Mouse (Mus musculus): ENCODE measurements at regions not wholly inside any gene's neighbourhood (a gene's known extent, or its start where the extent isn't known, plus 50 kb on each side); places are given as distances from the start of the nearest gene placed in this dataset.

DNA sequence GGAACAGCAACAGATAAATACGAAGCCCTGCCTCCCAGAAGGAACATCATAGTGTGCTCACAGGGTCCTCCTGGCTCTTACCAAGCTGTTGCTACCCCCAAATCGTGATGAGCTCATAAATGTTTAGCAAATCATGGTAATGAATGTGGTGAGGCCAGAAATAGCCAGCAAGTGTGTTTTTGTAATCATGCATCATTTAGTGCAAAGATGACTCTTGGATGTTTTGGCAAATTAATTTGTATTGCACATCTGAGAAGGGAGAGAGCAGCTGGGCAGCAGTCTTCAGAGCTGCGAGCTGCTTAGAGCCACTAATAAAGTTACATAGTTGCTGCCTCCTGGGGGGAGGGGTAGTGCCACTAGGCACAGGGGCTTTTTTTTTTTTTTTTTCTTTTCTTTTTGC is 79.8 kb upstream of the 4930583I09Rik start:
- DNase-seq (ENCODE audit: low spot score): no peak

DNA sequence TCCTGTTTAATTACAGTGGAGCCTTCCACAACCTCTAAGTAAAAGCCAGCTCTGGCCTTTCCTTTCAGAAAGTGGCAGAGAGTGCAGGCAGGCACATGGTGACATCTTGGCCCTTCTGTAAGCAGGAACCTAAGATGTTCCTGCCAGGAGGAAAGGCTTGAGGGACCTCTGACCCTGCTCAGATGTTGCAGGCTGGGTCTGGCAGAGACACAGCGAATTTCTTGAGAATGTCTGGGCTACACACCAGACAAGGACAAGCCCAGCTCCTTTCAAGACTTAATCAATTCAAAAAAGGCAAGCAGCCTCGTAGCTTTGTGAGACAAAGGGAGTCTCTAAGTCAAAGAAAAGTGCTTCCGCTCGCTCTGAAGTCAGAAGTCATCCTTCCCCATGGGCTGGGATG is 79.2 kb upstream of the 4930583I09Rik start:
- DNase-seq (ENCODE audit: low spot score): no peak

DNA sequence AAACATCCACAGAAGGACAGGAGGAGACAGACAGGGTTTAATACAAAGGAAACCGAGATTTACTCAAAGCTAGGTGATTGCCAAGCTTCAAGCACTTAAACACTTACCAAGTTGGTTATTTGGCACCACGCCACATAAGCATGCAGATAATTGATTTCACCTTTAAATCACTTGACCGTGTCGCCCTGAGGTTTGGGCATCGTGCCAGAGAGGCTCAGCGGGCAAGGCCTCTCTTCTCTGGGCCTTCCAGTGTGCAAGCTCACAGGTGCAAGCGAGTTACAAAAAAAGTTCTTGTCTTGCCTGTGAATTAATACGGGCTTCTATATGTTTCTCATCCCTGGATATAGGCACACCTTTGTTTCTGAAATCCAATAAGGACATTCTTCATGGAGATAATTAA is 78.4 kb upstream of the 4930583I09Rik start:
- DNase-seq (ENCODE audit: low spot score): peak; percentile 14

DNA sequence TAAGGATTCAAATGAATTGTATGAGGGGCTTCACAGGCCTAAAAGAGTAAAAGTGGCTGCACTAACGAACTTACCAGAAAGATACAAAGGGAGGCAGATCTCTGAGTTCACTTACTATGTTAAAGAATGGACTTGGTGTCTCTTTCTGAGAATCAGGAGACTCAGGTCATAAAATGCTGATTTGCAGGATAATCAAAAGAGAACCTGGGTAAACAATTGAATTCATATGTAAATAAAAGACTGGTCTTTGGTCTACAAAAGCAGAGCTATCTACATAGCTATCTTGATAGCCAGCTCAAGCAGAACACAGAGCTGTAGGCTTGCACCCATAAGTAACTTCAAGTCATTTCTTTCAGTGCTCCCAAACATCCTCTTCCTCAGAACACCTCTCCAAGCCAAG is 72.8 kb upstream of the 4930583I09Rik start:
- DNase-seq (ENCODE audit: low spot score): no peak

DNA sequence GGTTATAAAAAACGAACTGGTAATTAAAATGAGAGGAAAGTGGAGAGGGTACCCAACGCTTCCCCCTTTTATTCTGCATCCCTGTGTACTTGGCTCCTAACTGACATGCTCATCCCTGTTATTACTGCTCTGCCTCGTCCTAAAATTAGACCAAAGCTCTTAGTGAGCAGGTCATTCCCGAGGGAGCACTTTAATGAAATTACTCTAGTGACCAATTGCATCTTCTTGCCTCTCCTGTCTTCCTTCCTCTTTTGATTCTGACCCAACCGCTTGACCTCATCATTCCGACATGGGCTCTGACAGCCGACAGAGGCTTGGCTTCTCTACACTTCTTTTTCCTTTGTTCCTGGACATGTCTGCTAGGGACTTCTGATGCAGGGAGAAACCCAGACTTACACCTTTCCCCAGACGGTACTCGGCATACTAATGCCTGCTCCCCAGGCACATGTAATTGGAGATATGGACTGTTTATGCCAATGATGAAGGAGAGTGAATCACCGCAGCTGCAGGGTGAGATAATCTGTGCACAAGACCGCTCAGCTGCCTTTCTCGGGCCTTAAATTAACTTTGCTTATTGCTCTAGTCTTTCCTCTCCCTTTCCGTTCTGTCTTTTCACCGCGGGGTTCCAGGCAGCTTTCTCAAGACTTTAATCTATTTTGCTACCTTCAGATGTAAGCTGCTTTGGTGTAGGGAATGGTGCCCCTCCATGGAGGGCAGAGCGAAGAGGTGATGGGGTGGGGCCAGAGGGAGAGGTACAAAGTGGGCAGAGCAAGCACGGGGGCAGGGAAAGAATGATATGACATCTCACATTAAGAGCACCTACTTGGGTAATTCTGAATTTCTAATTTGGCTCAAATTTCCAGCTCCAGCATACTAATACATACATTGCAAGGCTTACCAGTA is 66.1 kb upstream of the 4930583I09Rik start:
- no peak for DNase-seq (ENCODE audit: low spot score)

DNA sequence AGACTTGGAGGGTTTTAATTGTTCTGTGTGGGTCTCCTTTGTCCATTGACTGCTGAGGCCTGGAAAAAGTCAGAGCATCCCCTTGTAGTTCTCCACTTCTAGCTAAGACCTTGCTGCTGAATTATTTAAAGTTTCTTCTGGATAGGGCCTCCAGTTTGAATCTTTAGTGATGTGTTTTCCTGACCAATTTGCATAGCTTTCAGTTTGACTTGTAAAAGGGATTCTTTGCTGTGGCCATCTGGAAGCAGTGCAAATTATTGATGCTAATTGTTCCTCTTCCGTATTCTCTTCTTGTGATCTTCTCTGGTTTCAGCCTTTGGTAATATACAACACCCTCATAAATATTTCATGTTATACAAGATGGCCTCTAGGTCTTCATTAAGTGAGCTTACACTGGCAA is 61.6 kb upstream of the 4930583I09Rik start:
- DNase-seq (ENCODE audit: low spot score): no peak

DNA sequence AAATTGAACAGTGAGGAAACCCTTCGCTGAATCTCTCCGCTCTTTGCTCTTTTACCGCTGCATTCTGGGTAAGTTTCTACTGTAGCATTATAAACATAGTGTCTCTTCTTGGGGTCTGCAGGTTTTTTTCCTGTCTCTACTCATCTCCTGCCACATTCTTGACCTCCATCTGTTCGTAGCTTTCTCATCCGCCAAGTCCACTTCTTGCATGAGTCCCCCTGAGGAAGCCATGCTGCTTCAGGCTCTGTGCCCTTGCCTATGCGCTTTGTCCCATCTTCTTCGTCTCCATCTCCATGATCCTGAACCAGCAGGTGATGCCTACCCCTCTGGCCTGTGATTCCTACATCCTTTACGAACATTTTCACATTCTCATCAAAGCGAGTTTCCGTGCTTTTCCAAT is 60.0 kb upstream of the 4930583I09Rik start:
- DNase-seq (ENCODE audit: low spot score): no peak

DNA sequence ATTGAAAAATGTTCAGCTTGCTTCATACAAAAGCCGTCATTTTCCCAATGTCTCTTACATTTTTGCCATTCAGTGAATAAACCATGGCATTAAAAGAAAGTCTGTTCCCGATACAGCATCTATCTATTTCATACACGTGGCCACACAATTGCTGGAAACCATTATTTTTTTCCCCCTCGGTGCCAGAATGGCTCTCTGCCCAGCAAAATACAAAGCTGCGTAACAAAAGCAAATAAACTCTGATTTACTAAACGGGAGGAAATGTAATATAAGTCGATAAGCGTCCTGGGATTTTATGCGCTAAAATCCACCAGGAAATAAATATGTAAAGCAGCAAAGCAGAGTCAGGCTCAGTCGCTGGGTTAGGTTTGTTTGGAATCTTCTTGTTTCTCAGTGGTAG is 59.6 kb upstream of the 4930583I09Rik start:
- DNase-seq (ENCODE audit: low spot score): no peak

DNA sequence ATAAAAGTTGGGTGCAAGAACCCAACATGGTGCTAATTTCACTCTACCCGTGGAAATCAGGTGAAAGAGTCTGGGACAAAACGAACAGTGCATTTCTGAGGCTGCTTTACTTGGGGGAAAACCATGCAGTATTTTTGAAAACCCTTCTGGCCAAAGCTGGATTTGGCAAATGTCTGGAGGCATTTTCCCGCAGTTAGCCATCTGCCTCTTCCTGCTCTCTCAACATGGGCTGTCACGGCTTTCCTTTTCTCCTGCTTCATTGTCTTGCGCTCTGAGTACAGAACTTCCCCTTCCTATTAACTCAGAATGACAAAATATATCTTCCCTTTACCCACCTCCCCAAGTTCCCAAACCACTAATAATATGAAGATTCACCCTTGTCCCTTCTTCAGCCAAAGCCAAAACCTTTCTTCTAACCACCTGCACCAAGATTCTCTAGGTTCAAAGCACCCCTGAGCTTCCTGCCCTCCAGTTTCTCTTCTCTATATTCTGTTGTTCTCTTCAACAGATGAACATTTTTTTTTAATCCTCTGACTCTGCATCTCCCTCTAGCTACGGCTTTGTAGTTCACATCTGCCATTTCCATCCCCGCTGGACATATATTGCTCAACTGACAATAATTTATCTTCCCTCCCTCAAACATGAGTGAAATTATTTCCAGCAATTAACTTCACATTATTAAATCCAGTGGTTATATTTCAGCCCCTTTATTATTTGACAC is 57.5 kb upstream of the 4930583I09Rik start:
- no peak for DNase-seq (ENCODE audit: low spot score)

Measured in urinary bladder, postnatal 10 days (tissue).